Mouse (Mus musculus) left cerebral cortex, postnatal 10 days (tissue): ENCODE measurements around the gene Elmo2. TPM values are rescaled to one million over a fixed set of nuclear protein-coding genes. Genes with fewer than 3 reads are reported as not detected.
A peak's percentile ranks its signal among the peaks of the same experiment; 100 is the strongest.

ENCODE experiments used
- DNase-seq, 2 experiments: peaks; one replicate each; pipeline ENCODE4 v3.0.0; 2021 to 2022; ENCODE audit warnings: low spot score in 2 of 2, mixed read lengths in 1 of 2; ENCODE audit errors: extremely low spot score in 1 of 2
- intact Hi-C: fragments of 180-260 bp; cut with DNase I; formaldehyde crosslinking; loops from one replicate; pipeline ENCODE4 v1.15.1; 2025
- total RNA-seq, 2 experiments: library from RNA; stranded (reverse); gene quantifications; 2 replicates each; pipeline ENCODE4 v1.2.3; 2021

Gene Elmo2
- total RNA-seq, 2 experiments from 2014 or later = 102 to 104 TPM

GRCm38 (mm10) chr2:165275124-165275640 lies 51.1 kb downstream of the Elmo2 start:
- intact Hi-C loops = loop anchor here (10.0 kb wide), 1 partner anchor 310 kb away; the partner anchor contains the start of gene Slc12a5
- no peak for DNase-seq

DNA sequence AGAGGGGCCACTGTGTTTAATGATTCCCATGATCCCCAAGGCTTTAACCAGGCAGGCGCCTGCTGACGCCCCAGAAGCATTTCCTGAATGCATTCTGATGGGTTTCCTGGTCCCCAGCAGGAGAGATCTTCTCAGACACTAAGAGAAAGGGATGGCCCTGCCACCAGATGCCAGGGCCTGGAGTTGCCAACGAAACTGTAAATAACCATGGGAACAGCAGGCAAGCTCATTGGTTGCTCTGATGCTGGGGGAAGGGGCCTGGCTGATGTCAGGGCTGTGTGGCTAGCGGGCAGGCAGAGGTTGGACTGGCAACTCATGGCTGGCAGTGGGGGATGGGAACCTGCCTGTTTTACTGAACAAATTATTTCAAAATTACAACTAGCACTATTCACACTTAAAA lies 52.7 kb downstream of the Elmo2 start:
- intact Hi-C loops = loop anchor here (10.0 kb wide), 1 partner anchor 309 kb away; the partner anchor contains the start of gene Slc12a5
- DNase-seq = no peak

DNA sequence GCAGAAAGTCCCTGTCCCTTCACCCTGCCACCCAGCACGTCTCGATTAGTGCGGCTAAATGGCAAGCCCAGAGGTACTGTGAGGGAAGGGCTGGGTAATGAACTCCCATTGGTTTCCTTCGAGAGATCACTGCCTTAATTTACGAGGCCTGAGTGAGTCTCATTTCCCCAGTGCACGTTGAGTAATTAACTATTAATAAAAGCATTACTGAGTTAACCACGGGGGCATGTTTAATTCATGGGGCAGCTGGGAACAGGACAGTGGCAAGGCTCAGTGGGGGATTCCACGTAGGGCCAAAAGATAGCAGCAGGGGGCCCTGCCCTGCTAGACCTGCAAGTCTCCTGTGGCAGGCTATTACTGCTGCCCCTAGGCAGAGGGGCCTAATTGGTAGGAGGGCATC lies 55.0 kb downstream of the Elmo2 start:
- no peak for DNase-seq
- intact Hi-C loops = loop anchor here (10.0 kb wide), 1 partner anchor 307 kb away; the partner anchor contains the start of gene Slc12a5

DNA sequence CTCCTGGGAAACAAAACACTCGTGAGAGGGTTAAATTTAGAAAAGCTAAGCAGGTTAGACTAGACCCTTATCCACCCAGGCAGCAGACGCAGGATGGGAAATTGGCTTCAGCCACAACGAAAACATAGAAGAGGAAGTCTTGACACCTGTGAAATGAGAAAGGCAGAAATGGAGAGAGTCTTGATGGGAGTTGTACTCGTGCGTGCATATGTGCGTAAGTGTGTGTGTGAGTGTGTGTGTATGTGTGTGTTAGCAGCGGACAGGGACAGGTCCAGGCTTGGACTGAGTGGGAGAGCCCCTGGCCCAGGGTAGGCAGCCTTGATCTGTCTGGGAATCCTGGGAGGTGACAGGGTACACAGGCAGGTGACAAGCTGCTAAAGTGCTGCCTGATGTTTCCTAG lies 55.4 kb downstream of the Elmo2 start:
- DNase-seq = no peak
- intact Hi-C loops = loop anchor here (10.0 kb wide), 1 partner anchor 306 kb away; the partner anchor contains the start of gene Slc12a5

GRCm38 (mm10) chr2:165266739-165267138 lies 59.5 kb downstream of the Elmo2 start:
- DNase-seq = no peak
- intact Hi-C loops = no loop called here

GRCm38 (mm10) chr2:165263861-165264260 lies 62.4 kb downstream of the Elmo2 start:
- DNase-seq = no peak
- intact Hi-C loops = no loop called here

GRCm38 (mm10) chr2:165262274-165262990 lies 63.8 kb downstream of the Elmo2 start:
- no peak for DNase-seq
- intact Hi-C loops = no loop called here

DNA sequence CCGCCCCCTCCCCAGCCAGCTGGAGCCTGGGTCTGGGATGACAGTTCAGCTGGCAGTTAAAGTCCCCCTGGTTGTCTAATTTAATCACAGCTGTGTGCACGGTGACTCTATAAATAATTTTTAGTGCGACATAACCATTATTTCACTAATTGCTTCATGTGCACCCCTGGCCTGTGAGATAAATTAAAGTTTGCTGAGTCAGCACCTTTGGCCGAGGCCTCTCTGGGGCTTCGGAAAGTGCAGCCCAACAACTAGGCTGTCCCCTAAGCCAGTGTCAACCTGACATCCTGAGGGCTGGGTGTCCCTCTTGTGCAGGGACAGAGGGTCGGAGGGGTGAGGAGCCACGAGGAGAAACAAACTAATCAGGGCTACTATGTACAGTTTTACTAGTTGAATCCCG lies 66.4 kb downstream of the Elmo2 start:
- DNase-seq = no peak
- intact Hi-C loops = no loop called here

- intact Hi-C loops = no loop called here
- DNase-seq = no peak
These were observed 68.0 kb downstream of the Elmo2 start for GRCm38 (mm10) chr2:165258321-165258720.

- intact Hi-C loops = no loop called here
- peak in 1 of 2 experiments; percentile 61 for DNase-seq
These were observed 69.0 kb downstream of the Elmo2 start for GRCm38 (mm10) chr2:165257151-165257834.

DNA sequence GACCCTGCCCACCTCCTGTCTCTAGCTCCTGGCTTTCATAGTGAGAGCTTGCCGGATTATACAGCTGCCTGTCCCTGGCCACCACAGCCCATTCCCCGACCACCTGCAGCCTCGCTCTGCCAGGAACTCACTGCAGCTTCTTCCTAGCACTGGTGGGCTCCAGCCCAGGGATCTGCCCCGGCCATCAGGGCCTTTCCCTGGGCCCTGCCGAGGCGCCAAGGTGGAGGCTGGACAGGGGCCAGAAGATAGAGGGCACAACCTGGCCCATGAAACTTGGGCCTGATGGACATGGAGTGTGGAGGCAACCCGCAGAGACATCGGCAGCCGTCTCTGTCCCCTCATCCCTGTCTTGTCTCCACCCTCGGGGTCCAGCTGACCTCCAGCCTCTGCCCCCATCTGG lies 70.1 kb downstream of the Elmo2 start:
- no peak for DNase-seq
- intact Hi-C loops = no loop called here

- intact Hi-C loops = no loop called here
- DNase-seq = no peak
These were observed 72.4 kb downstream of the Elmo2 start for GRCm38 (mm10) chr2:165253867-165254266.

GRCm38 (mm10) chr2:165253269-165253668 lies 73.0 kb downstream of the Elmo2 start:
- intact Hi-C loops = no loop called here
- DNase-seq = no peak

GRCm38 (mm10) chr2:165252801-165253200 lies 73.5 kb downstream of the Elmo2 start:
- no peak for DNase-seq
- intact Hi-C loops = no loop called here

DNA sequence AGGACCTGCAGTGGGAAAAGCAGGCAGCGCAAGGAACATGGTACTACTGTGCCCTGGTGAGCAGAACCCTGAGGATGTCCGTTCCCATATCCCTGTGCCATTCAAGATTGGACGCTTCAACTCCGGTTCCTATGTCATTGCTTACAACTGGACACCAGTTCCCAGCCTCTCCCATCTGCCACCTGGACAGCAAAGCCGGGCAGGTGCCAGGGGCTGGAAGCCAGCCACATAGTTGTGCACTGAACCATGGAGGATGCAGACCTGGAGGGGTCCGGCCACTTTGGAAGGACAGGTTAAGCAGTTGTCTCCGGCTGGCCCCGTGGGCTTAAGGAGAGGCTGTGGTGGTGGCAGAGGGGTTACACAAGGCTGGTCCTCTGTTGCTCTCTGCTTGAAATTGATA lies 73.9 kb downstream of the Elmo2 start:
- no peak for DNase-seq
- intact Hi-C loops = no loop called here

DNA sequence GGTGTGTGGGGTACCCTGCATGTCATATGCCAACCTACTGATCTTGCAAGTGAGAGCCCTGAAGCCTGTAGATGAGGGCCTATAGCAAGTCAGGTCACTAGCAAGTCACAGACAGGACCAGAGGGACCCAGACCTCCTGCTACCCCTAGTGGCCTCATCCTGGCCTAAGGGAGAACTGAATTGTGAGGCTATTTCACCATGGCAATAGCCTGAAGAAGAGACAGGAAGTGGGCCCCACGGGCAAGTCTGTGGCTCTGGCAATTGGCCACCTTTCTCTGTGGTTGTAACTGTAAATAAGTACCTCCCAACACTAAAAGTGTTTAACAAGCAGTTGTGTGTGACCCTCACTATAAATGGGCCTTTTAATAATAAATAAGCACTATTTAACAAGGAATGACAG lies 75.4 kb downstream of the Elmo2 start:
- intact Hi-C loops = no loop called here
- no peak for DNase-seq

GRCm38 (mm10) chr2:165248967-165249366 lies 77.3 kb downstream of the Elmo2 start:
- DNase-seq = no peak
- intact Hi-C loops = no loop called here

DNA sequence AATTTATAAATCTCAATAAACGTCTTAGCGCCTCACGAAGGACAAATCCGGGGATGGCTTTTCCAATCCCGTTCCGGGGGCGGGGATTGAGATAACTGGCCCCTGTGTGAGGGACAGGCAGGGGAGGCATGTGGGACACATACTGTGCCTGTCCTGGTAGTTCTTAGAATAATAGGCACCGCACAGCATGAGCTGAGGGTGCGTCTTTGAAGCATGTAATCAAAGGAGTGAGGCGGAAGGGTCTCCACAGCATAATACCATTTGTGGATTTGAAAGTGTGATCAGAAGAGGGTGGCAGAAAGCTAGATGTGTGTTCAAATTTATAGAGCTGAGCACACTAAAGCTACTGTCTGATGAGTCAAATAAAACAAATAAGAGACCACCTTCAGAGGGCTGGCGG lies 79.9 kb downstream of the Elmo2 start:
- no peak for DNase-seq
- intact Hi-C loops = no loop called here

GRCm38 (mm10) chr2:165243122-165243720 lies 83.1 kb downstream of the Elmo2 start:
- intact Hi-C loops = no loop called here
- DNase-seq = no peak

DNA sequence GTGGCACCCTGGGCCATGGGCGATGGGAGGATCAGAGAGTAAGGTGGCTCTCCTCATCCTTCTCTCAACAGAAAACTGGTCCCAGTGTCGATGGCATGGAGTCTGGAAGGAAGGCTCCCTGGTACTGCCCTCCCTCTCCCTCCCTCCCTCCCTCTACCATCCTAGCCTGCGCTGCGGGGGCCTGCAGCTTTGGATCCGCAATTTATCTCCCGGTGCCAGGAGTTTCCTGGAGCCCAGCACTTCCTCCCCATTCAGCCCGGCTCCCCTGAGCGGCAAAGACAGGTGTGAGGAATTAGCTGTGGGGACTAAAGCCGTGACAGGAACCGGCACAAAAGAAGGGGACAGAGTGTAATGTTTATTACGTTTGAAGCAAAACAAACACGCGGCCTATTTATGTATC lies 83.7 kb downstream of the Elmo2 start:
- no peak for DNase-seq
- intact Hi-C loops = no loop called here
